Mouse (Mus musculus): Measurements from ENCODE around the gene Tapt1. TPM values are rescaled to one million over a fixed set of nuclear protein-coding genes. Genes with fewer than 3 reads are reported as not detected.
"Not testable (repeated sequence)": the region's sequence is repeated elsewhere in the genome, so short reads cannot be mapped to it uniquely, and the experiment has no call there.

The Tapt1 gene
- total RNA-seq, 2 experiments from 2014 or later: 200 to 235 TPM

DNA sequence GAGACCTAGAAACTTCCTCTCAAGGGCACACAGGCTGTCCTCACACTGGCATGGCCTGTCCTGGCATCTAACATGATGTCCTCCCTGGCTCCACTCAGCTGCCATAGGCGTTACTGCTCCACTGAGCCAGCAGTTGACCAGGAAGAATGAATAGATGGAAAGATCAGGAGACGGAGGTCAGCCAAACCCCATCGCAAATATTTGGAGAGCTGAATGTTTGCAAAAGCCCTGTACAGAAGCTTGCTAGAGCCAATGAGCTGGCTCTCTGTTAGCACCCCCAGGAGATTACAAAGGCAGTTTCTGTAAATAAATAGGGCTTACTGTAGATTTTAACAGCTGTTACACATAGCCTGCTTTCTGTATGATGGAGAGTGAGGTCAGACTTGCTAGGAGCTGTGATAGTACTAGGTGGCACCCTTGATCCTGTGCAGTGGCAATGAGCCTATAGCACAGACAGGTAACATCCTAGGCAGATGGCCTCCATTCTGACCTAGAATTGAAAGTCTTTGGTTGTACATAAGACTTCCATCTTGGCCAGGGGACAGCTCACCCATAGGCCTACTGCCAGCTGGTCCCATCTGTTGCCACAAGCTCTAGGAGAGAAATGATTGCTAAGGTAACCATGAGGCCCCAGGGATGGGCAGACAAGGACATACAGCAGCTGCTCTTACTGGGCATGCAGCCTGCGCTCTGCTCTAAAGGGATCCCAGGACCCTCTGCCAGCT, 74.9 kb downstream of the Tapt1 start:
- ATAC-seq (replicated peaks; ENCODE audit: low FRiP score, poor library complexity, severe bottlenecking): no peak

DNA sequence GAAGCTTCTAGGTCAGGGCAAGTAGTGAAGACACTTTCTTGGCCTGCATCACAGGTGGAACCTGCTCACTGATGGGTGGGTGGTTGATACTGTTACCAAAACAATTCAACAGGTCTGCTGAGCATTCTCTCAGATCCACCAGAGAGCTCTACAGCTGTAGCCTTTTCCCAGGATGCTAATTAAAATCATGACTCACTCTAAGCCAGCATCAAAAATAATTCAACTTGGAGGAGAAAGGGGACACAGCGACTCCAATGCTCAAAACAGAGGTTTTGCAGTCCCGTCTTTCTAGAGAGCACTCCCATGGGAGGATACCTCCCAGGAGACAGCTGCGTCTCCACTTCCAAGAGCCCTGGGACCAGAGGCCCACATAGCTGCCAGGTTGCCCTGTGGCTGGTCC, 78.7 kb downstream of the Tapt1 start:
- ATAC-seq (replicated peaks; ENCODE audit: low FRiP score, poor library complexity, severe bottlenecking): no peak

DNA sequence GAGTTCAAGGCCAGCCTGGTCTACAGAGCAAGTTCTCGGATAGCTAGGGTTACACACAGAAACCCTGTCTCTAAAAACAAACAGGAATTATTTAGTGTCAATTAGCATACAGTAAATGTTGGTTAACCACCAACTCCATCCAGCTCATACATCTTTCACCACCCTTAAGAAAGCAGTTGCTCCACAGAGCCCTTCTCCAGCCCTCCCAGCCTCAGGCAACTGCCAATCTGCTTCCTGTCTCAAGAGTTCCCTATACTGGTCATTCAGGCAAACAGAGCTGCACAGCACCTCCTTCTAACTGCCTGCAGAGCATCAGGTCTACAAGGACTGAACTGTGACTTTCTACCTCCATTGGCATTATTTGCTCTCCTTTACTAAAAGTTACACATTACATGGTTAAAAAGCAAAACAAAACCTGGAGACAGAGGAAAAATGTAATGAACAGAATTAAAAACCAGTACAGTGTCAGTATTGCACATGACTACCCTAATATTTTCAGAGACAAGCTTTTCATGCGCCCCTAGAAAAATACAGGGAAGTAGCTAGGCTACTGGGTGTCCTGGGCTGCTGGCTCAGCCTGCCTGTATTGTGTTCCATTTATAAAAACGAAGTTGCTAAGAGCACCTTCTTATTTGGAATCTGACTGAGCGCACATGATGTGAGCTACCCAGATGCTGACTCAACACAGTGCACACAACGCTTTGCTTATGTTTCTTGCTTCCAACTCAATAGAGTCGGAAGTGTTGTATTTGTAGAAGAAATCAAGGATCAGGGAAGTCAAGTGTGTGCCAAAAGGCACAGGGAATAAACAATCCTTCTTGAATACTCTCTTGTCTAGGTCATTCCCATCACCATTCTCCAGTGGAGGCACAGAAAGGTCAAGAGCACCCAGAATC, 79.7 kb downstream of the Tapt1 start:
- no peak for ATAC-seq (replicated peaks; ENCODE audit: low FRiP score, poor library complexity, severe bottlenecking)

DNA sequence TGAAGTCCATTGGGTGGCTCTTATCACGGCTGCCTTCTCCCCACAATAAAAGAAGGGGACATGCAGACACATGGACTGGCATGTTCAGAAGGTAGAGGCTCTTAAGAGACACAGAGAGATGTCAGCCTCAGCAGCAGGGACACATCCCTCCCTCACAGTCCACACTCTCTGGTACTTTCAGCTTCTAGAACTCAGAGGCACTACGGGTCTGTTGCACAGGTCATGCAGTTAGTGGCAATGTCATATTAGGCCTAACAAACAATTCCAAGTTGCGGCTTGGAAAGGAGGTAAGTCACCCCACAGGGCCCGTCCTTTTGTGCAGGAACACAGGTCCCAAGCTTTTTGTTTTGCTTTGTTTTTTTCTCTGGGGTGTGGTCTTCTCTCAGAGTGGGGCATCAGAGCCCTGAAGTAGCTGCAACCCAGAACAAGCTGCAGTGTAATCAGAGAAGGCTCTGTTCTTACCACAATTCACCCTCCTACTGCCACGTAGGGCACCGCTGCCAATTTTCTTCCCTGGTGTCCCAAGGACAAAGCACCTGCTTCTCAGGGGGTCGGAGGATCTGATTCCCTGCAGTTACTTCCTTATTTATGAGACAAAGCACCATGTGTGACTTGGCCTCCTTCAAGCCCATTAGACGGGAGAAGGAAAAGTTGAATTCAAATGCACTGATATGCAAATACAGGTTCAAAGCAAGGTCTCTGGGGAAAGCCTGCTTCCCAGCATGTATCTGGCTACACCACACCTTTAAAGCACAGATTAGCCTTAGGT, 82.8 kb downstream of the Tapt1 start:
- no peak for ATAC-seq (replicated peaks; ENCODE audit: low FRiP score, poor library complexity, severe bottlenecking)

DNA sequence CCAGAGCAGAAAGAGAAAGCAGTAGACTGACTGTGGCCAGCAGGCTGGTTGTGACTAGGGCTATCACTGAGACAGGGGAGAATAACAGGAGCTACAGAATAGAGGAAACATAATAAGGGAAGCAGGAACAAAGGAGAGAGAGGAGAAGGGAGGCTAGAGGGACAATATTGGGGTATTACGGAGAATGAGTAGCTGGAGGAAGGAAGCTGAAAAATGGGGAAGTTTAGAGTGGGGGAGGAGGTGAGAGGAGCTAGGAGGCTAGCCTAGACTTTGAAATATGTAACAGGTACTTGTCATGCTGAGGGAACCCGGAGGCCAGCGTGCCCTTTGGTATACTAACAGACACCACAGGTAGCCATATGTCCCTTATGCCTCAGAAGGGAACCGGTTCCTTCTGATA, 98.9 kb downstream of the Tapt1 start:
- no peak for ATAC-seq (replicated peaks; ENCODE audit: low FRiP score, poor library complexity, severe bottlenecking)

DNA sequence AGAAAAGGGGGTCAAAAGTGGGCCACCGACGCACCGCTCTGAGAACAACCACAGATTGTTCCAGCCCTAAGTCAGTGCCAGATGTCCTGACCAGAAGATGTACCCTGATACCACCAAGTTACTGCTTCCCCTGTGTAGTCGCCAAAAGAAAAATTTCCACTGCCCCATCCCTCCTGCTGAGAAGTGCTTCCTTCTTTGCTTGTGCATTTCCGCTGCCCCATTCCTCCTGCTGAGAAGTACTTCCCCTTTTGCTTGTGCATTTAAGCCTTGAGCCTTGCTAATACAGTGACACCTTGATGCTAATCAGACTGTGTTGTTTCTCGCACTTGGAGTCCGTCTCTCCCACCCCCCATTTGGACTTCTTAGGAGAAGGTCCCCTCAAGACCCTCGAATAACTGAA, 99.9 kb downstream of the Tapt1 start:
- not testable (repeated sequence) for ATAC-seq (replicated peaks; ENCODE audit: low FRiP score, poor library complexity, severe bottlenecking)

Other genes with a start within 250 kb of the Tapt1 start
- not detected in 2 replicates for gene Fgfbp1, start 244.8 kb downstream of the Tapt1 start, total RNA-seq (2015; ENCODE audit: low replicate concordance)
- gene Fgfbp1, start 244.8 kb downstream of the Tapt1 start, total RNA-seq (2017; ENCODE audit: low replicate concordance): not detected in 2 replicates
- gene Prom1, start 124.6 kb downstream of the Tapt1 start, total RNA-seq (2015; ENCODE audit: low replicate concordance): 21.4 and 32.1 TPM in 2 replicates
- 19.4 and 24.8 TPM in 2 replicates for gene Prom1, start 124.6 kb downstream of the Tapt1 start, total RNA-seq (2017; ENCODE audit: low replicate concordance)

Data from erythroid progenitor cell, adult 5-6 weeks (primary cell).